Mouse (Mus musculus) lung, adult 2 months (tissue): ENCODE measurements around the gene Dock8.

Experiments
- CTCF ChIP-seq: fragments of 200-500 bp; IDR thresholded peaks from 2 replicates; pipeline ENCODE4 v1.5.1; 2011; ENCODE audit warnings: mild to moderate bottlenecking, low read length, control low read depth; ENCODE audit not compliant: insufficient read depth
- POLR2A ChIP-seq: fragments of 200-500 bp; IDR thresholded peaks from 2 replicates; pipeline ENCODE4 v1.6.1; 2011; ENCODE audit warnings: low read depth, mild to moderate bottlenecking, control low read depth, low read length, borderline replicate concordance; ENCODE audit errors: extremely low read depth

DNA sequence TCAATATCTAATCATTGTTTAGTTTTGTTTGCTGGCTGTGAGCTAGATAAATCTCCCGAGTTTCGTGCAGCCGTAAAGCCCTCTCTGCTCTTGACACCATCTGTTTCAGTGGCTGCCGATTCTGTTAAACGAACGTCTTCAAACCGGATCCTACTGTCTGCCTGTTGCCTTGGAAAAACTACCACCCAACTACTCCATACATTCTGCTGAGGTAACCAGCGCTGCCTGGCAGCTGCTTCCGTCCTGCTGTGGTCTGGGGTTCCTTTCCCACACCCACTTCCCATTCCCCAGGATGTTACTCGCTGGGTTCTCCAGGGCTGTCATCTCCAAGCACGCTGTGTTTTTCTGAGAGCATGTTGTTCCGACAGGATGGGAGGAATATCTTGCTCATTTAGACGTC, 123.7 kb downstream of the Dock8 start:
- TF ChIP-seq CTCF = no peak
- no peak for TF ChIP-seq POLR2A
